Mouse (Mus musculus) cerebellum, adult 2 months (tissue): ENCODE data around the gene Fam76a.

Experiments
- CTCF ChIP-seq: fragments of 200-500 bp; IDR thresholded peaks from 2 replicates; pipeline ENCODE4 v1.5.1; 2011; ENCODE audit warnings: low read depth, mild to moderate bottlenecking, control low read depth, low read length, moderate library complexity, borderline replicate concordance; ENCODE audit not compliant: insufficient read depth
- POLR2A ChIP-seq: fragments of 200-500 bp; IDR thresholded peaks from 2 replicates; pipeline ENCODE4 v1.6.1; 2011; ENCODE audit warnings: low read length, control low read depth, borderline replicate concordance; ENCODE audit not compliant: insufficient read depth

- TF ChIP-seq CTCF (peak; percentile 60; the same call in 1 of the 2 replicates), POLR2A (no peak)
These were observed 17.2 kb upstream of the Fam76a start for GRCm38 (mm10) chr4:132939421-132940127.
